Mouse (Mus musculus) testis, adult 2 months (tissue): ENCODE measurements around the gene Zdhhc9.

Experiments
- CTCF ChIP-seq: fragments of 200-500 bp; IDR thresholded peaks from 2 replicates; pipeline ENCODE4 v1.5.1; 2012; ENCODE audit warnings: low read depth, mild to moderate bottlenecking, inconsistent platforms, low read length, moderate library complexity; ENCODE audit not compliant: control insufficient read depth, insufficient read depth, insufficient replicate concordance
- POLR2A ChIP-seq: fragments of 200-500 bp; IDR thresholded peaks from 2 replicates; pipeline ENCODE4 v1.6.1; 2012; ENCODE audit warnings: low read depth, mild to moderate bottlenecking, inconsistent platforms, low read length, moderate library complexity; ENCODE audit not compliant: control insufficient read depth

DNA sequence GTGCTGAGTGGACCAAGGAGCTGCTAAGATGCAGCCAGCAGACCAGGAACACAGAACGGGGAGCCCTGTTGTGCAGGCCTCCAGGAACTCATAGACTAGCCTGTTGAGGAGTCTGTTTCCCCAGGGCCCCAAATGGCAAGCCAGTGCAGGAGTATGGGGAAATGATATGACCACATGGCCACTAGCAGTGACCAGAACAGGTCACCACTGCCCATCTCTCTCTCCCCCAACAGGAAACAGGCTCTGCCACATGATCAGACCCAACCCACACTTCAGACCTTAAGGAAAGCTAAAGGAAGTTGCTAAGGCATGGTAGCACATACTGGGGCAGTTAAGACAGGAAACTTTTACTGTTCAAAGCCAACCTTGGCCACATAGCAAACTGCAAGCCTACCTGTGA lies 79.5 kb downstream of the Zdhhc9 start:
- TF ChIP-seq CTCF (no peak), POLR2A (no peak)
